Mouse (Mus musculus) embryo, embryonic 11 days (tissue): Measurements from ENCODE around the gene Pck1.

ENCODE experiments used
- DNase-seq: peaks from one replicate; pipeline ENCODE4 v3.0.0-alpha.2; 2015

The Pck1 gene

DNA sequence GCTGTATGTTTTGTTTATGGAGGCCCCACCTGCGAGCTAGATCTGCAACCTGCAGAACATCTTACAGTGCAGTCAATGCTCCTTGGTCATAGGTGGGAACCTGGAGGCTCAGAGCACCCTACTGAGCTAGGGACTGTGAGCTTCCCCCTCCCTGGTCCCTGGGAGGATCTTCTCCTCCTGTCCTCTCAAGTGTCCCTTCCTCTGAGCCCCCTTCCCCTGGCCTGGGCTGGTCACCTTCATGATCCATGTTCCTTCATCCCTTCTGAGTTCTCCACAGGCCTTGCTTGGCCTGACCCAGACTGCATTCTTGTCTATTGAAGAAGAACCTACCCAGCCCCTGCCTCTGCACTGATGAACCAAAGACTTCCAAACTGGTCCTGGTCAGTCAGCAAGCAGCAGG is 21.7 kb downstream of the Pck1 start:
- DNase-seq, result no peak

DNA sequence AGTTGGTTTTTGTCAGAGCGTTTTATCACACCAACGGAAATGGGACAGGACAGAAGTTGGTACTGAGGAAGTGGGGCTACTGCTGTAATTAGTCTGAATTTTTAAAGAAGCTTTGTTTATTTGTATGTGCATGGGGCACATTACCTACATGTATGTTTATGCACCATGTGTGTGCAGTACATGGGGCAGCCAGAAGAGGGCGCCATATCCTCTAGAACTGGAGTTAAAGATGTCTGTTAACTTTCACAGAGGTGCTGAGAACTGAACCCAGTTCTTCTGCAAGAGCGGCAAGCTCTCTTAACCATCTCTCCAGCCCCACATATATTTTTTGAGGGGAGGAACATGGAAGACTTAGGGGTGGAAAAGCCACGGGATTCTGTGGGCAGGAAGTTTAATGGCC is 22.9 kb downstream of the Pck1 start:
- no peak for DNase-seq

DNA sequence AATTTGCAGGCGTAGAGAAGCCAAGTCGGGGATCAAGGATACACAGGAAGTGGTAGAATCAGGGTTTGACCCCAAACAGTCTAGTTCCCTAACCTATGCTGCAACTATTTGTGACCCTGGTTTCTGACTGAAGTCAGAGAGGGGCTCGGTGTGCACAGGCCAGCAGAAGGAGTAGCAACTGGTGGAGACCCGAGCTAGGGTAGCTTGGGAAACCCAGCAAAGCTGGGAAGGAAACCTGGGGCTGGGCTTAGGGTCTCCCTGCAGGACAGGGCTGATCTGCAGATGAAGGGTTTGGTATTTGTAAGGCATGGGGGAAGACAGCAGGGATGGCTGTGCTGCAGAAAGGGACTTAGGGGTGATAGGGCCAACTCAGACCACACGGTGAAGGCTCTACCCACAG is 24.6 kb downstream of the Pck1 start:
- no peak for DNase-seq

DNA sequence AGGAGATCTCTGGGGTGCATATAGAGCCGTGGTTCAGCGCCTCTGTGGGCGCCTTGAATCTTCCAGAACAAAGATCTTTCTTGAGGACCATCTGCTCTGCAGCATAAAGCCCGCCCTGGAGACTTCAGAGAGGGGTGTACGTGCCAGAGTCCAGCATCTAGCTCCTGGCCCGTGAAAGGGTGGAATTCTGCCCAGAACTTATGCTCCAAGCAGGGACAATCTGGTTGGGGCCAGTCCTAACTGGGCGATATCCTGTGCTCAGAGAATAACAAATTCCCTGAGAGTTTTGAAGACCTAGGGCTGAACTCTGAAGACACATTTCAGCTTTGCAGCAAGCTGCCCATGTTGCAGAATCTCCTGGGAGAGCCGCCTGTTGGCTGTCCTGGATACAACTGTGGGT is 25.1 kb downstream of the Pck1 start:
- DNase-seq, result no peak

DNA sequence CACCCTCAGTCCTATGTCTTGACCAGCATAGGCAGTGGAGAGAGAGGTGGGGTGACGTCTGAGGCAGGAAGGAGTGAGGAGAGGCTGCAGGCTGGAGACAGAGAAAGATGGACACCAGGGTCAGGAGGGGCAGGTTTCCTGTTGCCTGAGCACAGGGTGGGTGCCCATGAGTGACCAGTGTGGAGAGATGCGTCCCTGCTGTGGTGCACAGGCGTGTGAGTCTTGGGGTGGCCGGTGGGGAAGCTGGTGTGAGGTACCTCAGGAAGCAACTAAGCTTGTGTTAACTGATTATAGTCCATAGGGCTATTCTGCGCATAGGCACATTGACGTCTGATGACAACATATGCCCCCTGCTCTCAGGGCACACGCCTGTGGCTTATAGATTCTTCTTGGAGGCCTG is 26.2 kb downstream of the Pck1 start:
- DNase-seq, result no peak

DNA sequence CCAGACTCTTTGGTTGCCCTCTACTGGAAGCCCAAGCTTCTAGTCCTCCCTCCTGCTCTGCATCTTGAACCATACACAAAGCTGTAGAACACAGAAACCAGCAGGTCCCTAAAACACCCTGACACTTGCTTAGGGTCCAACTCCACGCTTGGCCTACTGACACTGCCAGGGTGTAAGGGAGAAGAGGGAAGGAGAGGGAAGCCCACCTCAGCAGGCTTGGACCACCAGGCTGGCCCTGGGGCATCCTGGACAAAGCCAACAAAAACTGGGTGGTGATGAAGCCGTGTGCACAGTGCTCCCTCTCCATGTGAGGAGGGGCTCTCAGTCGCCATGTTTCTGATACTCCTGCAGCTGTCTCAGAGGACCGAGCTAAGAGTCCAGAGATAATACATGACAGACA is 27.2 kb downstream of the Pck1 start:
- no peak for DNase-seq

DNA sequence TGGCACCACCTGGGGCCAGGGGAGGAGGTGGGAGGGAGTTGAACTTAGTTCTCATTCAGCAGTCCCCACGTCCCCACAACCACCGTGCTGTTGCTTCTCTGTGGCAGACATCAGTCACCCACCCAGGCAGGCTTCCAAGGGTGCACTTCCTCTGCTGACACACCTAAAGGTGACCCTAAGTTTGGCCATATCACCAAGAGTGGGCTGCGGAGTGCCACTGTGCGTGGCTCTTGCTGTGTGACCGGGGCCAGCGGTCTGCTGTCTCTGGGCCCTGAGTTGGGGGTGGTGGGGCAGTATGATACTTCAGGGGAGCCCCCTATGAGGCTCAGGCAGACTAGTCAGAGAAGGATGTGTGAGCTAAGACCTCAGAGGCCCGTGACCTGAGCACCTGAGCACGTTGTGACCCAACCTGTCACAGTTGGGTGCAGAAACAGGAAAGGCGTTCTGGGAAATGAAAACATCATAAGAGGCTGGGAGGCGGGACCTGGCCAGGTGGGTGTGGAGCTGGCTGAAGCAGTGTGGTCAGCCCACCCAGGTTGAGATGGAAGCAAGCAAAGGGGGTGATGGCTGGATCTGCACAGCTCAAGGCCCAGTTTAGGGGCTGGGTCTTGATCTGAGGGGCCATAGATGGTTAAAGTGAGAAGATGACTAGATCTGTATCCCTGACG is 28.0 kb downstream of the Pck1 start:
- no peak for DNase-seq

DNA sequence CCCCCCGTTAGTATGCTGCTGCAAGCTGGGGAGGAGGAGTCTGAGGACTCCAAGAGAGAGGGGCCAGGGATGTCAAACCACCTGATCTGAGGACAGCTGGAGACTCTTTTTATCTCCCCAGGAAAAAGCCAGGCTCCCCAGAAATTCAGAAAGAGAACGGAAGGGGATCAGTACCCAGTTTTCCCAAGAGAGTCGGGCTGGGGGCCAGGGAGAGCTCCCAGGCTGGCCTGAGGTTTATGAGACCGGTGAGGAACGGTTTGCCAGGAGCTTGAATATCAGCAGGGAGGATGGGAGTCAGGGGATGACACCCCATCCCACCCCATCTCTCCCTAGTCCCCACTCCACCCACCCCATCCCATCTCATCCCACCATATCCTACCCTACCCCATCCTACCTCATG is 28.6 kb downstream of the Pck1 start:
- no peak for DNase-seq

DNA sequence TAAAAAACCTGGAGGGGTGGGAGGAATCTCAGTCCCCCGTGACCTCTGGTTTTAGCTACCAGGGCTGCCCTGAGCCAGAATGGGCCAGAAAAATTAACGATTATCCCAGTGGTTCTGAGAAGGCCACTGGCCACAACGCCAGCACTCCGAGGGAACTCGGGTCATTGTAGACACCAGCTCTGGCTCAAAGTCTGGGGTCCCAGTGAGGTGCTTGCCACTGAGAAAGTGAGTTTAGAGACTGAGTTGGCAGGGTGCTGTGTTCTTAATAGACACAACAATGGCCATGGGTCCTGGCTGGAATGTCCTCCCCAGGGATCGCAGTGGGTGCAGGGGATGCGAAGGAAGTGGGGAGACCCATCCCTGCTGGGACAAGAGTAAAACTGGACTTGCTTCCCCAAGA is 29.1 kb downstream of the Pck1 start:
- DNase-seq, result no peak

DNA sequence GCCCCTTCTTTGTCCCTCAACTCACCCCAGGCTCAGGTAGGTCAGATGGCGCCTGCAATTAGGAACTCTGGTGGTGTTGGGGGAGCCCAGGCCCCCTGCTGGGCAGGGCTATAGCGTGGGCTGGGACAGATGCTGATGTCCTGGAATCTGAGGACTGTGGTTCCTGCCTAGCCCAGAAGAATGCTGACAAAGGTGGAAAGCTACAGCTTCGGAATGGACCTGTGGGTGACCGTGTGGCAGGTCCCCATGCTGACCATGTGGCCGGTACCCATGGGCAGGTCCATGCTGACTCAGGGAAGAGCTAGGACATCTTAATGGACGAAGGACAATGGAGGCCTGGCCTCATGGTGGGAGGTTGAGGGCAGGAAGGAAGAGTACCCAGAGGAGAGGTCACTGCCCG is 29.9 kb downstream of the Pck1 start:
- no peak for DNase-seq

DNA sequence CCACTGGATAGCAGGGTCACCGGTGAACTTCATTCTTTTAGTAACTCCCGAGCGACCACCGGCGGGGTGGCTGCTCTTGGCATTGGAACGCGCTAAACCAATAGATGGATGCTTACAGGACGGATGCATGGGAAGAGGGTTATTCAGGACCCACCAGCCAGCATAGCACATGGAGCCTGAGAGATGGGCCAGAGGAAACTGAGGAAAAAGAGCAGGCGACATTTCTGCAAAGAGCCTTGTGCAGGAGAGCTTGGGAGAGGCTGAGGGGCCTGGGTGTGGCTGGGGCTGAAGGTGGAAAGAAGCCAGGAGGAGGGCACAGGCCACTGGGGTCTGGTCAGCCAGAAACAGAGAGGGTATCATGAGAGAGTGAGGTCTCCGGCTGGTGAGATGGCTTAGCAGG is 30.5 kb downstream of the Pck1 start:
- no peak for DNase-seq

DNA sequence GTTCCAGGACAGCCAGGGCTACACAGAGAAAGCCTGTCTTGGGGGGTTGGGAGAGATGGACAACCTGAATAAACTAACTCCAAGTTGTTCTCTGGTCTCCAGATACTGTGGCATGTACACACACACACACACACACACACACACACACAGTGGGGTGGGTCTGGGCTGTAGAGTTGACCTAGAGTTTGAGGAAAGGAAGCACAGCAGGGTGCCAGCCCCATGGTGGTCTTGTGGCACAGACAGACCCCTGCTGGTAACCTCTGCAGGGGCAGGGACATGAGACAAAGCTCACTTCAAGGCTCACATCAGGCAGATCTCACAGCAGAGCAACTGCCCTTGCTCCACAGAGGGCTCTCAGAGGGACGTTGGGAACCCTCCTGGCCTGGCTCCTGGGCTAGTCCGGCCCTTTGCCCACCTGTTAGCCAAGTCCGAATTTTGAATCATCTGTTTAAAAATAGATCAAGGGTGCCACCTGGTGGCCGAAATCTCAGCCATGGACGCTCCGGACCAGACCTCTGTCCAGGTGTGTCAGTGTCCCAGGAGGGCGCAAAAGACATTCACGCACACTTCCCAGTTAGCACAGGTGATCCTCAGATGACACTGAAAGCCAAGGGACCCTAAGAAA is 31.1 kb downstream of the Pck1 start:
- peak; percentile 77 for DNase-seq

DNA sequence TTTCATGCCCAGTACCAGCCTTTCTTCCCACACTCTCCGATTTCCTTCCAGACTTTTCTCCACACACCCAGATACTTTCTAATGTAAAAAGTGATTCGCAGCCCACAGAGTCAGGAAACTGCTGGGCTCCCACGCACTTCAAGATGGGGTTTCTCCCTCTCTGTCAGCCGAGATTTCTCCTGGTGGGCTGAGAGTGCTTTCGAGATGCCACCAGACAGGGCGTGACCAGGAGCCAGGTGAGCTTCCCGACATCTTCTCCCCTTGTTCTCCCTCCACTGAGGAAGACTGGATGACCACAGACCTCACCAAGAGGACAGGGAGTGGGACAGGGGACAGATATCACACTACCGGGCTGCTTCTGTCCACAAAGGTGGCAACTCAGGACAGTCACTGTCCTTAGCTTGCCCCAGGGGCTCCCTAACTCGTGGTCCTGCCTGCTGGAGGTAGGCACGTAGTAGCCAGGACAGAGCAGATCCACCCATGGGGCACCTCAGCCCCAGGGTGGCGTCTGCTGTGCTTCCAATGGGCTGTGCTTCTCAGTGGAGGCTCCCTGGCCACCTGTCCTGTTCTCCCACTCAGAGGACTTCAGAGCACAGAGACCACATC is 31.7 kb downstream of the Pck1 start:
- DNase-seq, result no peak

DNA sequence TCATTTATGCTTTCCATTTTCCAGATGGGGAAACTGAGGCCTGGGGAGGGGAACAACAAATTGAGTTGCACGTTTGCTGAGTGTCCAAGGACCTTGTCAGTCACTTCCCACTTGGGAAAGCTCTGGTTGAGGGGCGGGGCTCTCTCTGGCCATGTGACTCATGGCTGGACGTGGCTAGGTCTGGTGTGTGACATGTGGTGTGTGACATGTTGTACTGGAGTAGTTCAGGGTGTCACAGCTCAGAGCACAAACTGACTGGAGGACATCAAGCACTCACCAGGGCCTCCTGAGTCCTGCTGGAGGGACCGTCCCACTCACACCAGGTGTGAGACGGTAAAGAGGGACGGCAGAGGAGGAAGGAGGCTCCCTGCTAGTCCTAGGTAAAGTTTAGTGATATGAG is 32.4 kb downstream of the Pck1 start:
- no peak for DNase-seq

DNA sequence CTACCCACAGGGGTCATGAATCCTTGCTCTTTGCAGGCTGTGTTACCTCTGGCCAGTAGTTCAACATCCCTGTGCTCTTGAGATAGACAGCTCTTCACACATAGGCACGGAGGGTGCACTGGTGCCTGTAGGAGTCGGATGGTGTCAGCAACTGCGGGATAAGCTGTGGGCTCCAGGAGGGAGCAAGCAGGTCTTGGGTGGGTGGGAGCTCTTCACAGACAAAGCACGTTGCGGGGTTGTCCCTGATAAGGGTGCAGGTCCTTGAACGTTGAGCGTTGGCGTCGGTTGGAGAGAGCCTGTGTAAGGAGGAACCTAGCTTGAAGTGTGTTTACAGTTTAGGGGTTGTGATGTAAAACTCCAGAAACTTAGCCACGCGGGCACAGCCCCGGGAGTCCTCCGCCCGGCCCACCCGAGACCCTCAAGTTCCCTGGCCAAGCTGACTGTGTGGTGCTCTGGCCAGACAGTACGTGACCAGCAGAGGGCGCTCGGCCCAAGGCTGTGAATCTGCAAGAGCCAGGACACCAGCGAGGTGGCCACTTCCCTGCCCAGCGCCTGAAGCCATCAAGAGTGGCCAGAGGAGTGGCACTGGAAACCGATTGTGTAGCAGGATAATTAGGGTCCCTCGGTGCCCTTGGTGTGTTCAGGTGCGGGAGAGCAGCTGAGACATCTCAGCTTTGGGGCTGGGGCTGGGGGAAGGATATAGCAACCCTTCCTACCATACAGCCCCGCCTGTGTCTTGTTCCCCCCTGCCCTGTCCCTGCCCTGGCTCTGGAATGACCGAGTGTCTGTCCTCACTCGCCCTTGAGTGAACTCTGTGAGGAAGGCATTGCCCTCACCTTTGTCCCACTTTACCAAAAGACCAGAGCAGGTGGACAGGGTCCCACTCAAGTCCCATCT is 33.4 kb downstream of the Pck1 start:
- DNase-seq, result peak; percentile 89

DNA sequence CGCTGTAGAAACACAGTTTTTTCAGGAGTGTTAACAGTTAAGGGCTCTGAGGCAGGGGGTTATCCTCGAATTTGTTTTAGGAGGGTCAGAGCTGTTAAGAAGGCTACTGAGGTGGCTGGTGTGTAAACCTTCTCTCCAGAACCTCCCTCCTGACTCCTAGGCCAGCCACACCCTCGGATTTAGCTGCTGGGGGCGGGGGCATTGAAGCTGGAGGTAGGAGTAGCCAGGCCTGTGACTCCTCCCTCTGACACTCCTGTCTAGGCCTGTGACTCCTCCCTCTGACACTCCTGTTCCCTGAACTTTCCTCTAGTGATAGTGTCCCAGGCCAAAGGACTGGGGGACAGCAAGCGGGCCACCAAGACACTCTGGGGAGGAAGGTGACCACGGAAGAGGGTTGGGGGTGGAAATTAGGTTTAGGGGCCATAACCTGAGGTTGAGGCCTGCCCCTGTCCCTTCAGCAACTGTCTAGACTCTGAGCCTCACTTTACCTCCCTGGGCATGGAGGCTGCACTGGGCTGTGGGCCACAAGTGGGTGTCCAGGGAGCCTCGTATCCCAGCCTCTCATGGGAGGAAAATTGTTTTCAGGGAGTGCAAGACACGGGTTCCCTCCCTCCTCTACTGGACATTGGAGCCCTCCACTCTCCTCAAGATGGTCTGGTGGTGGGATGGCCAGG is 34.5 kb downstream of the Pck1 start:
- DNase-seq, result no peak

DNA sequence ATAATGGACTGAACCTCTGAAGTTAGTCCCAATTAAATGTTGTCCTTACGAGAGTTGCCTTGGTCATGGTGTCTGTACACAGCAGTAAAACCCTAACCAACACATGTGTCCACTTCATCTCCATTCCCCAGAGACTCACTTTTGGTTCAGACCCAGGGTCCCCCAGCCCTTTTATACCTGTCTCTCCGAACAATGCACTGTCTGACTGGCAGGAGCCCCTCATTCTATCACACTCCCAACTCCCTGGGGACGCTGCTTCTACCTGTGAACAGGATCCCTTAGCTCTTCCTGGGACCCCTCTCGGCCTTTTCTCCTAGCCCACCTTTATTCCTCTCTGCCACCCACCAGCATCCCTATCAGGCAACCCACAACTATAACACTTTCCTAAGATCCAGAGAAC is 41.9 kb downstream of the Pck1 start:
- DNase-seq, result no peak

DNA sequence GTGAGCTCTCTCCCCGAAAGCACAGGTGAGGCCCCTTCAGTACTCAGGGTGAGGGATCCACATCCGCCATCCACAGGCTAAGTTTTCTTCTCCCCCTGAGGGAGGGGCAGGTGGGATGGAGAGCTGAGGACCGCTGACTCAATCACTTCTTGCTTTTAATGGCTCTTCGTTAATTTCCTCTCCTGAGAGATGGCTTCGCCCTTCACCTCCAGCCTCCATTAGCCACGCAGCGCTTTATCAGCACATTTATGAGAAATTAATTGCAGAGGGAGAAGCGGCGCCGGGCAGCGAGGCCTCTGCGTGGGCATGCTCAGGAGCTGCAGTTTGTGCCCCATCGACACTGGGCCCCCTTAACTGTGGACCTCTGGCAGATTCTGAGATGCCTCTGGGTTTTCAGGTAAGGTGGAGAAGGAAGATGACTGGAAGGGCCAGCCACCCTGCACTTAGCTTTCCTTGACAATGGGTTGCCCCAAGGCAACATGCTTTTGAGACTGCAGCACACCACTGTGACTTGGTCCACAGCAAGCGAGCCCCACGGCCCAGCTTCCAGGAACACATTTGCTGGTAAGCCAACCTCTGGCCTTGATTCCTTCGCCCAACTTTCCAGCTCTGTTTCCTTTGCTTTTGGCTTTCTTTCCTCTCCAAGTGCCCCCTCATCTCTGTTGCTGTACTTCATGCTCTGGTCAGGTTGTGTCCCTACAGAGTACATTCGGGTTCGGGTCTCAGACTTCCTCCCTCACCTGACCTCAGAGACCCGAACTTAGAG is 50.3 kb downstream of the Pck1 start:
- no peak for DNase-seq

DNA sequence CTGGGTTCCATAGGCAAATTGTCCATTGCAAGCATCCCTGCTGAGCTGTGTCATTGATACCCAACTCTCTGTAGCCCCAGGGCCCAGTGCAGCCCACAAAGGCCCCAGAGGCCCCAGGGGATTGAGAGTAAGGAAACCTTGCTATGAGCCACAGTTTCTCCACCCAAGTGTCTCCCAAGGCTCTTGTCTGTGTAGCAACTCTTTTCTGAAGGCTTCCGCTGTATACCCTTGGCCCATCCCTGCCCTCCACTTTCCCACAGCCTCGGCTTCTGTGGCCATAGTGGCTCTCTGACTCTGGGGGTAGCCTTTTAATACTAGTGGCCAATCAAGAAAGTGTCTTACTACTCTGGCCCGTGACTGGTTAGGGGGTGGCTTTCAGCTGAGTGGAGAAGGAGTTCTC is 50.9 kb downstream of the Pck1 start:
- DNase-seq, result no peak

DNA sequence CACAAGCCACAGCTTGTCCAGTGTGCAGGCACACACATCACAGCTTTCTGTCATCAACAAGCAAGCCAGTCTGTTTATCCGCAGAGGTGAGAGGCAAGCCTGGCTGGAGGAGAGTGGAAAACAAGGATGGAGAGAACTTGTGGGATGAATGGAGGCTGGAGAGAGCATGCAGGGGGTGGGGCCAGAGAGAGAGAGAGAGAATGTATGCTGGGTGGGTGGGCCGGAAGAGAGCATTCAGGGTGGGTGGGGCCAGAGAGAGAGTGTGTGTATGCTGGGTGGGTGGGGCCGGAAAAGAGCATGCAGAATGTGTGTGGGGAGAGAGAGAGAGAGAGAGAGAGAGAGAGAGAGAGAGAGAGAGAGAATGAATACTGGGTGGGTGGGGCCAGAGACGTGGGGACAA is 51.8 kb downstream of the Pck1 start:
- DNase-seq, result no peak

DNA sequence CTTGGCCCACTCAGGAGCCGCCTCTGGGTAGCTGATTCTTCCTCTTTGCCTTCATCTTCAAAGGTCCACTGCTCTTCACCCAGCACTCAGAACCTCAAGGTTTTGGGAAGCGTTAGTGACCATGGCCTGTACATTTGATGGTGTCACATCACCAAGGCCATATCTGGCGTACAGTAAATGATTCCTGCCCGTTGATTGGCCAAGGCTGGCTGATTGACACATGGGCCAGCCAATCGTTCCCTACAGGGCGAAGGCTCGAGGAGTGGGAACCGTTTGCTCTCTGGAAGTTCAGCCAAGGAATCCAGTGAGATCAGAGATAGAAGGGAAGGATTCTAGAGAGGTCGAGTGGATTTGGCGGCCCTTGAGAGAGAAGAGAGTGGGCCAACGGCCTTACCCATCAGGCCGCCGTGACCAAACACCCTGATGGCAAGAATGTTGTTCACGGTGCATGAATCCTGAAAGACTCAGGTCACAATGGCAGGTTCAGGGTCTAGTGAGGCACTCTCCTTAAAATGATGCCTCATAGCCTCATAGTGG is 52.8 kb downstream of the Pck1 start:
- DNase-seq, result no peak

DNA sequence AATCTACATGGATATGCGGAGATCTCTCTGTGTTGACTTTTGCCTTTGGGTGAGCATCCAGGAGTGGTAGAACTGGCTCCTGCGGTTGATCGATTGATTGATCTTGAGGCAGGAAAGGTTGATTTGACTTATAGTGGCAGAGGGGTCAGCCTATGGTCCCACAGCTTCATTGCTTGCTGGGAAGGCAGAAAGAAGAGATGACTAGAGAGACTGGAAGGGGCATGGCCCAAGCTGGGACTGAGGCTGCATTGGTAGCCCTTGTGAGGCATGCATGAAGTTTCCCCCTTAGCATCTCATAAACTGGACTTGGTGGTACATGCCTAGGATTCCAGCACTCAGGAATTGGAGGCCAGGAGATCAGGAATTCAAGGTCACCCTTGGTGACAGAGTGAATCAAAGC is 54.2 kb downstream of the Pck1 start:
- DNase-seq, result no peak
